Mouse (Mus musculus) C2C12 (cell line): ENCODE results near the gene Atp10a.

Source experiments
- CEBPB ChIP-seq: IDR thresholded peaks from one replicate; pipeline ENCODE4 v1.6.1; 2011; ENCODE audit warnings: low read depth, mild to moderate bottlenecking, control low read depth, moderate library complexity
- CTCF ChIP-seq: IDR thresholded peaks from one replicate; pipeline ENCODE4 v1.5.1; 2011; ENCODE audit not compliant: control insufficient read depth, insufficient read depth, insufficient read length
- MAX ChIP-seq: IDR thresholded peaks from one replicate; pipeline ENCODE4 v1.6.1; 2011; ENCODE audit warnings: mild to moderate bottlenecking, control low read depth
- MYOD1 ChIP-seq: IDR thresholded peaks from one replicate; pipeline ENCODE4 v1.6.1; 2011; ENCODE audit warnings: low read depth; ENCODE audit not compliant: control insufficient read depth, insufficient read length
- MYOG ChIP-seq: IDR thresholded peaks from one replicate; pipeline ENCODE4 v1.6.1; 2011; ENCODE audit not compliant: control insufficient read depth, insufficient read length; ENCODE audit errors: extremely low read depth
- USF1 ChIP-seq: IDR thresholded peaks from one replicate; pipeline ENCODE4 v1.6.1; 2011; ENCODE audit warnings: low read depth, mild to moderate bottlenecking, control low read depth, moderate library complexity

DNA sequence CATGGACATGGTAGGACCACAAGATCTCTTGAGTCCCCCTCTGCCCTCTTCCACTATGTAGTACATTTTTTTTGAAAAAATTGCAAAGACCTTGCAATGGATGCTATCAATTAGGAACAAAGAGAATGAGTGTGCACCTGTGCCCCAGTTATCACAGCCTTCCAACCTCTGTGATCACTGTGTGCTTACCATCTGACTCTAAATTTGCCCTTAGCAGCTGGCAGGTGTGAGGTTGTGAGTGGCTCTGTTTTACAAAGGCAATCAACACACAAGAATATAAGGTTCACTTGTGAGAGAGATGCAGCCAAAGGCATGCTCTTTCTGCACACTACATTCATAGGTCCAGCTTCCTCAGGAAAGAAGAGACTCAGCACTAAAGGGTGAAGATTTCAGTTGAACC lies 99.1 kb downstream of the Atp10a start:
- TF ChIP-seq CTCF (no peak), MAX (no peak), CEBPB (no peak), USF1 (no peak), MYOG (no peak), MYOD1 (no peak)
